Mouse (Mus musculus) olfactory bulb, adult 2 months (tissue): Measurements from ENCODE around the gene 2010300C02Rik. TPM values are rescaled to one million over a fixed set of nuclear protein-coding genes. Genes with fewer than 3 reads are reported as not detected.

ENCODE experiments used
- H3K27ac ChIP-seq: fragments of 200-500 bp; 2 replicates; pipeline ENCODE4 v1.5.1; 2012; ENCODE audit warnings: low read depth, low read length; ENCODE audit not compliant: insufficient read depth
- H3K4me1 ChIP-seq: fragments of 200-500 bp; 2 replicates; pipeline ENCODE4 v1.6.1; 2012; ENCODE audit warnings: low read length; ENCODE audit not compliant: control insufficient read depth, insufficient read depth
- H3K4me3 ChIP-seq: fragments of 200-500 bp; 2 replicates; pipeline ENCODE4 v1.5.1; 2012; ENCODE audit warnings: mild to moderate bottlenecking, low read depth, low read length, moderate library complexity; ENCODE audit not compliant: insufficient read depth
- CTCF ChIP-seq: fragments of 200-500 bp; IDR thresholded peaks from 2 replicates; pipeline ENCODE4 v1.5.1; 2012; ENCODE audit warnings: low read depth, mild to moderate bottlenecking, low read length, moderate library complexity; ENCODE audit not compliant: insufficient read depth
- POLR2A ChIP-seq: fragments of 200-500 bp; IDR thresholded peaks from 2 replicates; pipeline ENCODE4 v1.6.1; 2012; ENCODE audit warnings: mild to moderate bottlenecking, low read depth, low read length, moderate library complexity; ENCODE audit not compliant: insufficient read depth
- WGBS: fragments of 180-500 bp; shearing (Covaris S2); methylation state at CpG from one replicate; pipeline ENCODE4 v1.1.7; 2018; 5-methylcytosine and 5-hydroxymethylcytosine counted together
- polyA plus RNA-seq: library from polyadenylated mRNA; stranded (reverse); fragments of >200 nt; gene quantifications from 2 replicates; pipeline ENCODE4 v1.2.4, GENCODE M21; 2012; ENCODE audit warnings: low replicate concordance; ENCODE audit not compliant: missing spikeins, insufficient read depth, insufficient read length

2010300C02Rik gene
- polyA plus RNA-seq, 1 experiment, result not detected

- Histone ChIP-seq H3K27ac (no peak overlapping the region), H3K4me1 (peaks cover 2% of the 10 kb centered on the region; the same call in 1 of the 2 replicates), H3K4me3 (no peak overlapping the region)
- TF ChIP-seq CTCF (no peak), POLR2A (no peak)
- WGBS, result 78% methylated on average over 7 of the region's 7 CpGs
Measured at GRCm38 (mm10) chr1:37734841-37735240, 15.0 kb upstream of the 2010300C02Rik start.

- WGBS, result 78% methylated on average over 8 of the region's 8 CpGs
- Histone ChIP-seq H3K27ac (0 out of 2 replicates have a peak overlapping the region, but pooled peaks have one; percentile 4), H3K4me1 (peaks cover 17% of the 10 kb centered on the region), H3K4me3 (no peak overlapping the region)
- TF ChIP-seq POLR2A, result no peak
- TF ChIP-seq CTCF, result no peak
Measured at GRCm38 (mm10) chr1:37729353-37729752, 9.5 kb upstream of the 2010300C02Rik start.

- TF ChIP-seq POLR2A (no peak), CTCF (no peak)
- peak overlapping the region; percentile 58 for H3K27ac ChIP-seq
Measured at GRCm38 (mm10) chr1:37728053-37728452, 8.2 kb upstream of the 2010300C02Rik start.

GRCm38 (mm10) chr1:37727186-37727585 is 7.3 kb upstream of the 2010300C02Rik start:
- Histone ChIP-seq H3K27ac (peak overlapping the region; percentile 58; the same call in 1 of the 2 replicates), H3K4me3 (no peak overlapping the region), H3K4me1 (peaks cover 27% of the 10 kb centered on the region)
- WGBS, result 67% methylated on average over 8 of the region's 8 CpGs
- no peak for TF ChIP-seq CTCF
- no peak for TF ChIP-seq POLR2A

More at GRCm38 (mm10) chr1:37728053-37728452, 8.2 kb upstream of the 2010300C02Rik start:
- Histone ChIP-seq H3K4me3 (no peak overlapping the region), H3K4me1 (peaks cover 23% of the 10 kb centered on the region)
- WGBS, result 46% methylated on average over 10 of the region's 10 CpGs

GRCm38 (mm10) chr1:37726426-37726825 is 6.5 kb upstream of the 2010300C02Rik start:
- H3K27ac ChIP-seq, result peak overlapping the region; percentile 100
- no peak overlapping the region for H3K4me3 ChIP-seq
- TF ChIP-seq POLR2A (no peak), CTCF (no peak)
- 32% methylated on average over 8 of the region's 8 CpGs for WGBS
- H3K4me1 ChIP-seq, result peaks cover 31% of the 10 kb centered on the region

- WGBS, result 21% methylated on average over 12 of the region's 12 CpGs
- peak overlapping the region; percentile 3; the same call in 1 of the 2 replicates for H3K4me3 ChIP-seq
- peaks cover 33% of the 10 kb centered on the region for H3K4me1 ChIP-seq
- TF ChIP-seq CTCF (no peak), POLR2A (peak; percentile 19; the same call in 1 of the 2 replicates)
- peak overlapping the region; percentile 100 for H3K27ac ChIP-seq
Measured at GRCm38 (mm10) chr1:37725880-37726279, 6.0 kb upstream of the 2010300C02Rik start.

- WGBS, result 31% methylated on average over 5 of the region's 5 CpGs
- H3K27ac ChIP-seq, result peak overlapping the region; percentile 82
- no peak overlapping the region for H3K4me3 ChIP-seq
Measured at GRCm38 (mm10) chr1:37721092-37721491, 1.2 kb upstream of the 2010300C02Rik start.

GRCm38 (mm10) chr1:37719030-37719723 is 708 bp downstream of the 2010300C02Rik start:
- H3K27ac ChIP-seq, result peak overlapping the region; percentile 95
- TF ChIP-seq CTCF (no peak), POLR2A (no peak)
- peaks cover 37% of the 10 kb centered on the region for H3K4me1 ChIP-seq
- WGBS, result 2% methylated on average over 49 of the region's 49 CpGs
- peak overlapping the region; percentile 99 for H3K4me3 ChIP-seq

More at GRCm38 (mm10) chr1:37721092-37721491, 1.2 kb upstream of the 2010300C02Rik start:
- no peak for TF ChIP-seq CTCF
- no peak for TF ChIP-seq POLR2A
- H3K4me1 ChIP-seq, result peaks cover 34% of the 10 kb centered on the region

DNA sequence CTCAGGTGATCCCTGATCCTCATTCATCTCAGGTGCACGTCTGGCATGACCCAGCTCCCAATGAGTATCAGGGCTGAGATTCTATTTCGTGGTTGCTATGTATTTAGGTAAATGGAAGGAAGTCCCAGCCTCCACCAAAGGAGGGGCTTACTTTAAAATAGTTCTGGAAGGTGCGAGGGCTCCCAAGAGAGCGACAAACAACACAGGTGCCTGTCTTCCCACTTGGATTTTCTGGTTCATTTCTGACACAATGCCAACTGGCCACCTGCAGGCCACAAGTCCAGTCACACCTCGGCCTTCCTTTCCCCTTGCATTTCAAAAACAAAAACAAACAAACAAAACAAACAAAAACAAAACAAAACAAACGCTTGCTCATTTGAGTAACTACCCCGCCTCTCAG is 1.4 kb downstream of the 2010300C02Rik start:
- Histone ChIP-seq H3K27ac (peak overlapping the region; percentile 71), H3K4me3 (peak overlapping the region; percentile 99), H3K4me1 (peaks cover 36% of the 10 kb centered on the region)
- WGBS, result 27% methylated on average over 7 of the region's 7 CpGs
- TF ChIP-seq POLR2A (no peak), CTCF (no peak)
